Mouse (Mus musculus): ENCODE results near the gene Gm7879. TPM values are rescaled to one million over a fixed set of nuclear protein-coding genes. Genes with fewer than 3 reads are reported as not detected.
"Not testable (repeated sequence)": the region's sequence is repeated elsewhere in the genome, so short reads cannot be mapped to it uniquely, and the experiment has no call there.

The Gm7879 gene
- 1.1 TPM in 1 of 2 replicates, not detected in the other for polyA plus RNA-seq (2016; fragmentation: Nextera tagmentation; extraction: Ambion mirVana)

DNA sequence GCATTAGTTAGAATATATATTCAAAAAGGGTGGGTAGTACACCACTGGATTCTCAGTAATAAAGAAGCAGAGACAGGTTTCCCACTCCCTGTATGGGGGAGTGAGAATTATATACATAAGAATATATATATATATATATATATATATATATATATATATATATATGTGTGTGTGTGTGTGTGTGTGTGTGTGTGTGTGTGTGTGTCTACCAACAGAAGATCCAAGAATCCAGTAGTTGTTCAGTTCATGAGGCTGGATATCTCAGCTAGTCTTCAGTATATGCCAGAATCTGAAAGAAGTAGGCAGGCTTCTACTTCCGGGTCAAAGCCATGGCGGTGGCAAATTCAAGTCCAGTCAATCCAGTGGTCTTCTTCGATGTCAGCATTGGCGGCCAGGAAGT is at the start of gene Gm7879:
TSS of gene Gm7879 (plus strand) at position 301 of the 400 bp plus-strand sequence.
- WGBS: 93% methylated on average over 4 of the region's 4 CpGs
- not testable (repeated sequence) for H3K4me3 ChIP-seq; DNase-seq (ENCODE audit: low spot score); H3K9me3 ChIP-seq; H3K4me1 ChIP-seq; H3K36me3 ChIP-seq (replicated peaks); H3K27me3 ChIP-seq (replicated peaks; ENCODE audit: low read depth, poor library complexity, severe bottlenecking); H3K27ac ChIP-seq (replicated peaks)

DNA sequence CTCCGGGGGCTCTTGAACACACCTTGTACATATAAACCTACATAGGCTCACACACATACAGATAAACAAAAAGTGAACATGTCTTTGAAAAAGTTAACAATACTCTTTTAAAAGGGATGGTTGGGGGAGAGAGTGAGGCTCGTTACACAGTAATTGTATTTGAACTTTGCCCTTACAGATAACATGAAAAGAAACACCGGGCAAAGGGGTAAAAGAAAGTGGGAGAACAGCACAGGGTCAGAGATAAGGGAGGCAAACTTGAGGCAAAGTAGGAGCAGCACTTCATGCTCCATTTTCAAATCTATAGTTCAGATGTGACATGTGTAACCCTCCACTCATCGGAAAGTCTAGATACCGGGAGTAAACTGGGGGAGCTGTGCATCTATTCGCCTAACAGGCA is 49.3 kb upstream of the Gm7879 start:
- peaks cover 3% of the 10 kb centered on the region for H3K4me1 ChIP-seq
- H3K27ac ChIP-seq (replicated peaks): no peak overlapping the region
- peaks cover 11% of the 10 kb centered on the region for H3K27me3 ChIP-seq (replicated peaks; ENCODE audit: low read depth, poor library complexity, severe bottlenecking)
- H3K36me3 ChIP-seq (replicated peaks): no peaks in the 10 kb centered on the region
- WGBS: 79% methylated on average over 6 of the region's 6 CpGs
- no peaks in the 10 kb centered on the region for H3K9me3 ChIP-seq
- DNase-seq (ENCODE audit: low spot score): no peak
- no peak overlapping the region for H3K4me3 ChIP-seq

DNA sequence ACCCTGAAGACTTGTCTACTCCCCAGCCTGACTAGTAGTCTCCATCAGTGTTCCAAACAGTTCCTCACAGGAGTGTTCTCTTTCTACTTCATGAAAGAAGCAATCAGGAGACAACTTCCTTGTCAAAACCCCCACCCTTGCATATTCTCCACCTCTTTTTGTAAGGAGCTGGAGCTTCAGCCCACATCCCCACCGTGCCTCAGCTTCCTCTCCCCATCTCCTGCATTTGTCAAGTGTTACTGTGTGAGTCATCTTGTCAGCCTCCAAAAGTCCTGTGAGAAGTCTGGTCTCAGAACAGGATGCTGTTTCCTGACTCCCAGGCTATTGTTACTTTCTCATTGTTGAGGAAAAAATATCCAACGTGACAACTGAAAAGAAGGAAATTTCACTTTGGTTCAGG is 47.6 kb upstream of the Gm7879 start:
- WGBS: 83% methylated on average over 2 of the region's 2 CpGs
- Histone ChIP-seq H3K27ac (replicated peaks) (no peak overlapping the region), H3K4me1 (peaks cover 14% of the 10 kb centered on the region), H3K4me3 (no peak overlapping the region), H3K27me3 (replicated peaks; ENCODE audit: low read depth, poor library complexity, severe bottlenecking) (peaks cover 11% of the 10 kb centered on the region), H3K9me3 (no peaks in the 10 kb centered on the region), H3K36me3 (replicated peaks) (no peaks in the 10 kb centered on the region)
- no peak for DNase-seq (ENCODE audit: low spot score)

DNA sequence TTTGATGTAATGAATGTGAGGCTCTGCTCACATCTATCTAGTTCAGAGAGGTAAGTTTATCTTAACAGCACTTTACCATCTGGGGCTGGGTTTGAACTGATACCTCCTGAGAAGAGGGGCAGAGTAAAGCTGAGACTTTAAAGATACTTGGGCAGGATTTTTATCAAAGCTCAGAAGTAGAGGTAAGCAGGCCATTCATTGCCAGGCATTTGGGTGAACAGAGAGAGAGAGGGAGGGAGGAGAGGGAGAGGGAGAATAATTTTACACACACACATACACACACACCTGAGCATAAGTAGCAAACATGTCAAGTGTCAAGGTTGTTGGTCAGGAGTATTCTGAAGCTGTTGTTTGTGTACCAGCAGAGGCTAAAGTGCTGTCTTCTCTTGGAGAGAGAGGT is 44.7 kb upstream of the Gm7879 start, which contains the start of gene Cd38:
TSS of gene Cd38 (plus strand) at position 301 of the 400 bp plus-strand sequence.
- DNase-seq (ENCODE audit: low spot score): no peak
- Histone ChIP-seq H3K27me3 (replicated peaks; ENCODE audit: low read depth, poor library complexity, severe bottlenecking) (peaks cover 11% of the 10 kb centered on the region), H3K27ac (replicated peaks) (peak within 1 kb of the TSS; percentile 79), H3K9me3 (no peaks in the 10 kb centered on the region), H3K4me3 (peak within 1 kb of the TSS; percentile 59), H3K36me3 (replicated peaks) (no peaks in the 10 kb centered on the region), H3K4me1 (peaks cover 14% of the 10 kb centered on the region)

DNA sequence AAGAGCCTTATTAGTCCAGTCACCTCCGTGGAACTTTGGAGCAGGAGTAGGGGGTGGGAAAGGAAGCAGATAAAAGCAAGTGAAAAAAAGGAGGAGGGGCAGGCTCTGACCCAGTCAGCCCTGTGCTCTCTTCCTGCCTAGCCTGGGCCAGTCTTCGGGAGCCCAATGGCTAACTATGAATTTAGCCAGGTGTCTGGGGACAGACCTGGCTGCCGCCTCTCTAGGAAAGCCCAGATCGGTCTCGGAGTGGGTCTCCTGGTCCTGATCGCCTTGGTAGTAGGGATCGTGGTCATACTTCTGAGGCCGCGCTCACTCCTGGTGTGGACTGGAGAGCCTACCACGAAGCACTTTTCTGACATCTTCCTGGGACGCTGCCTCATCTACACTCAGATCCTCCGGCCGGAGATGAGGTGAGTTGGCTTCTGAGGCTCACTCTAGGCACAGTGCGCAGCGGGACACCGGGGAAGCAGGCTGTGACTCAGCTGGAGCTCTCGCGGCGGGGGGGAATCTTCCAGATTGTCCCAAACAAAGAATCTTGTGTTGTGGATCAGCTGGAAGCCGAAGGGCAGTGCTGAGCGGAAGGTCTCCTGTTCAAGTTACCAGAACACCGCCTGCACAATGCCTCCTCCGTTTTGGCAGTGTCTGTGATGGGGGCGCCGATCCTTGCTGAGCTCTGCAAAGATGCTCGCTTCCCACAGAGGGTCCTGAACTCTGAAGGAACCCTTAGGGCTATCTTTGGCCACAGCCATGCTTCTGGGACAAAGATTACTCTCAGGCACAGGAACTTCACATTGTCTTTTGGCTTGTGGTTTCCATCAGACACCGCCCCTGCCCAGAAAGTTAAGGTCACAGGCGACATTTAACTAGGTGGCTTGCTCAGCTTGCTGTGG is 44.0 kb upstream of the Gm7879 start:
- H3K4me3 ChIP-seq: peak overlapping the region; percentile 59
- H3K9me3 ChIP-seq: no peaks in the 10 kb centered on the region
- H3K27me3 ChIP-seq (replicated peaks; ENCODE audit: low read depth, poor library complexity, severe bottlenecking): peaks cover 11% of the 10 kb centered on the region
- 2% methylated on average over 28 of the region's 28 CpGs for WGBS
- DNase-seq (ENCODE audit: low spot score): peak; percentile 63
- peaks cover 14% of the 10 kb centered on the region for H3K4me1 ChIP-seq
- H3K27ac ChIP-seq (replicated peaks): peak overlapping the region; percentile 79
- no peaks in the 10 kb centered on the region for H3K36me3 ChIP-seq (replicated peaks)

DNA sequence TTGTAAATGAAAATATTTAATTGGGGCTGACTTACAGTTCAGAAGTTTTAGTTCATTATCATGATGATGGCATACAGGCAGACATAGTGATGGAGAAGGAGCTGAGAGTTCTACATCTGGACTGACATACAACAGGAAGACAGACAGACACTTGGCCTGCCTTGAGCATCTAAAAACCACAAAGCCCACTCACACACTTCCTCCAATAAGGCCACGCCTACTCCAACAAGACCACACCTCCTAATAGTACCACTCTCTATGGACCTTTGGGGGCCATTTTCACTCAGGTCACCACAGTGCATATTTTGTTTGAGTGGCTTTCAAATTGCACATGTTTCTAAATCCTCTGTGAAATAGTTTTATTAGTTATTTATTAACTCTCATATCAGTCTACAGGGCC is 41.1 kb upstream of the Gm7879 start:
- Histone ChIP-seq H3K27ac (replicated peaks) (no peak overlapping the region), H3K9me3 (no peaks in the 10 kb centered on the region), H3K36me3 (replicated peaks) (no peaks in the 10 kb centered on the region), H3K4me3 (no peak overlapping the region), H3K27me3 (replicated peaks; ENCODE audit: low read depth, poor library complexity, severe bottlenecking) (peaks cover 11% of the 10 kb centered on the region), H3K4me1 (peaks cover 14% of the 10 kb centered on the region)
- WGBS: 80% methylated on average over 1 of the region's 1 CpGs
- DNase-seq (ENCODE audit: low spot score): no peak

DNA sequence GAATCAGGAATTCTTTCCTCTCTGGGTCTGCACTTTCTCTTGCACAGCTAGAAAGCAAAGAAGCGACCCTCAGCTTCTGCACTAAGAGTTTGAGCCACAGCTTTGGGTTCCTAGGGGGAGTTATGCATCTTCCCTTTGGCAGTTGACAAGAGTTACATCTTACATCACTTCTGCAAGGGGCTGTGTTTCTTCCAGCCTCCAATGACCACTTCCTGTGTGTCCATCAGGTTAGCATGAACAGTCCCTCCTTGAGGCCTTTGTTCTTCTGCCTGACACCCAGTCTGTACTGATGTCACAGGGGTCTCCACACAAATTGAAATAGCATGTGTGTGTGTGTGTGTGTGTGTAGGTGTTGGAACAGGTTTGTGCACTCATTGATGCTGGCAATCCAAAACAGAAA is 40.3 kb upstream of the Gm7879 start:
- no peak for DNase-seq (ENCODE audit: low spot score)
- peaks cover 10% of the 10 kb centered on the region for H3K27me3 ChIP-seq (replicated peaks; ENCODE audit: low read depth, poor library complexity, severe bottlenecking)

DNA sequence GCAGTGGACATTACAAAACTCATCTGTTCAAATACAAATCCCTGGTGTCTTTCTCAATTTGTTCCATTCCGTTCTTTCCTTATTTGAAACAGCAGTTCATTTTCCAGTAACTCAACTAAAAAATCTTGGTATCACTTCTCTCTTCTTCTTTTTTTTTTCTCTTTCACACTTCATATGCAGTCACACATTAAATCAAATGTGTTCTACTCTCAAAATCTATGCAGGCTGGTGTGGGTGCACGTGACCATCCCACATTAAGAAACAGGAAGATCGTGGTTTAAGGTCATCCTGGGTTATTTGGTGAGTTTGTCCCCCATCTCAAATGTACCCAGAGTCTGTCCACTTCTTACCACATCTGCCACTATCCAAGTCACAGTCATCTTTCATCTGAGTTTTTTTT is 30.9 kb upstream of the Gm7879 start:
- Histone ChIP-seq H3K4me1 (peaks cover 14% of the 10 kb centered on the region), H3K9me3 (no peaks in the 10 kb centered on the region), H3K4me3 (no peak overlapping the region), H3K36me3 (replicated peaks) (no peaks in the 10 kb centered on the region), H3K27me3 (replicated peaks; ENCODE audit: low read depth, poor library complexity, severe bottlenecking) (no peaks in the 10 kb centered on the region), H3K27ac (replicated peaks) (no peak overlapping the region)
- DNase-seq (ENCODE audit: low spot score): no peak
- WGBS: 86% methylated on average over 3 of the region's 3 CpGs

More for the DNA sequence above, 40.3 kb upstream of the Gm7879 start:
- Histone ChIP-seq H3K9me3 (no peaks in the 10 kb centered on the region), H3K4me1 (peaks cover 14% of the 10 kb centered on the region), H3K36me3 (replicated peaks) (no peaks in the 10 kb centered on the region), H3K4me3 (no peak overlapping the region), H3K27ac (replicated peaks) (no peak overlapping the region)
- WGBS: 74% methylated on average over 1 of the region's 1 CpGs

DNA sequence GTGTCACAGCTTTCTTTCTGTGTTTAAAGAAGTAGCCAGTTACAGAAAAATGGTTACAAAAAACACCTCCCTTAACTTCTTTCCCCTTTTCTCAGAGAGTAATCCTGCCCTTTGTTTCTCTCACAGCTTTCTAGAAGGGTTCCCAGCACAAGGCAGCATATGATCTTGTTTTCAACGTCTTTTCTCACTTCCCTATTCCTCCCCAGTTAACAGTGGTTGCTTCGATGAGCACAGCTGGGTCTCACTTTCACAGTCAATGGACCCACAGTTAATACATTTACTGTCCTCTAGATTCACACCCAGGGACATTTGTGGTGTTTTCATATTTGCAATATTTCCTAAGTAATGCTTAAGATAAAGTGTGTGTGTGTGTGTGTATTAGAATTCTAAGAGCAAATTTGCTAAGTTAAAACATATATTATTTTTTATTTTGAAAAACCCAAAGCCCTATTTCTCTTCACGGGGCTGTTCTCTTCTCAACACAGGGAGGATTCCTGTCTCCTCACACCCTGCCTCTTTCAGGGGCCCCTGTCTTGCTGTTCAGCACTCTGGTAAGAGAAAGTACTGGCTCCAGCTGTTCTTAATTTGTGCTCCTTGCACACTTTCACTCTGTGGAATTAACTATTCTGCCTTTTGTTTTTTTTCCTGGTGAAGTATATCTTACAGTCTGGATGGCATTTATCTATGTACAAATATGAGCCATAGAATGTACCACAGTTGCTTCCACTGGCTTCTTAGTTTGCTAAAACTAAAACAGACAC is 27.7 kb upstream of the Gm7879 start:
- 21% methylated on average over 3 of the region's 3 CpGs for WGBS
- H3K27ac ChIP-seq (replicated peaks): peak overlapping the region; percentile 63
- H3K4me3 ChIP-seq: no peak overlapping the region
- no peaks in the 10 kb centered on the region for H3K36me3 ChIP-seq (replicated peaks)
- peaks cover 14% of the 10 kb centered on the region for H3K4me1 ChIP-seq
- DNase-seq (ENCODE audit: low spot score): no peak
- no peaks in the 10 kb centered on the region for H3K27me3 ChIP-seq (replicated peaks; ENCODE audit: low read depth, poor library complexity, severe bottlenecking)
- H3K9me3 ChIP-seq: no peaks in the 10 kb centered on the region

DNA sequence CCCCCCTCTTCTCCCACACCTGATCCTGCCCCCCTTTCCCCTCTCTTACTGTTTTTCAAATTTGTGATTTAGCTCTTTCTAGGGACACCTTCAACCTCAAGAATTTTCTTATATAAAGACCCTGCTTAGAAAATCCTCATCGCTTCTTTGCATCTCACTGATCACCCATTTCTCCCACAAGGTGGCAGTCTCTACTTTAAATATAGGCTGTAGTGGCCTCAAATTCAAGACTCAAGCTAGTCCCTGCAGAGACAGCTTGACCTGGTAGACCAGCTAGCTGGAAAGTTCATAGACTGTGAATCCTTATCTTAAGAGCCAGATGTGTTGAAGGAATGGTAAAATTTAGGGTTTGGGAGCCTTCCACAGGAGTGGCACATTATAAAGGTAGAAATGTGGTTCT is 20.6 kb upstream of the Gm7879 start:
- H3K27me3 ChIP-seq (replicated peaks; ENCODE audit: low read depth, poor library complexity, severe bottlenecking): peaks cover 4% of the 10 kb centered on the region; the same call in 1 of the 2 replicates
- peaks cover 18% of the 10 kb centered on the region for H3K4me1 ChIP-seq
- no peak overlapping the region for H3K27ac ChIP-seq (replicated peaks)
- peak; percentile 35 for DNase-seq (ENCODE audit: low spot score)
- H3K36me3 ChIP-seq (replicated peaks): no peaks in the 10 kb centered on the region
- no peaks in the 10 kb centered on the region for H3K9me3 ChIP-seq
- H3K4me3 ChIP-seq: no peak overlapping the region
- 29% methylated on average over 1 of the region's 1 CpGs for WGBS

DNA sequence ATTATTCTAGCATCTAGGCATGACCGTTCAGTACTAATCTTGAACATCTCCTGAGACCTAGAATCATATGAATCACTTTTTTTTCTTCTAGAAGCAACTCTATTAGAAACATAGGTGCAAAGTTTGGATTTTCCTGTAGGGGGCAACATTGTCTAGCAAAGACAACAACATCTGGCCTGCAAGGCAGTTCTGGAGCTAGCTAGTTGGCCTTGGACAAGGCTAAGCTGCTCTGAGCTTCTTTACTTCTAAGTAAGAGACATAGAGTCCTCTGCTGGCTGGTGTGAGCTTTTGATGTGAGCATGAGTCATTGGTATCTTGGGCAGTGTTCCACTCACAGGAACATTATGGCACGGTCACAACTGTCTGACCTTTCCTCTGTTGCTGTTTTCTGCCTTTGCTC is 18.8 kb upstream of the Gm7879 start:
- Histone ChIP-seq H3K4me1 (peaks cover 24% of the 10 kb centered on the region), H3K27ac (replicated peaks) (0 out of 2 replicates have a peak overlapping the region, but pooled peaks have one; percentile 24), H3K36me3 (replicated peaks) (no peaks in the 10 kb centered on the region), H3K27me3 (replicated peaks; ENCODE audit: low read depth, poor library complexity, severe bottlenecking) (peaks cover 4% of the 10 kb centered on the region; the same call in 1 of the 2 replicates), H3K9me3 (no peaks in the 10 kb centered on the region), H3K4me3 (no peak overlapping the region)
- 73% methylated on average over 2 of the region's 2 CpGs for WGBS
- DNase-seq (ENCODE audit: low spot score): peak; percentile 29

DNA sequence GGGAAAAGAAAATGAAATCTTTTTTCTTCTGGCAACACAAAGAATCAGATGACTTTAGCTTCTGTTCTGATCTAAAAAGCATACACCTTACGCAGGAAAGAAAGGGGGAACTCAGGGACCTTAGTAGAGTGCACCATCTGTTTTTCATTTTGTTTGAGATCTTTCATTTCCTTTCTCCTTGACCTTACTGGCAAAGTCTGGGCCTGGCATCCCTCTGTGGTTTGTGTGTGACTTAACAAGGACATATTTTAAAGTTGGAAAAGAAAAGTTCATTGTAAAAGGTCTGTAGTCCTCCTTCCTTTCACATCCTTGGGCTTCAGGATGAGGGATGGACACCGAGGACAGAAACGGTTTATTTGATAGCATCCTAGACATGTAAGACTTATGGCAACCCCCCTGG is 17.0 kb upstream of the Gm7879 start:
- peak; percentile 58 for DNase-seq (ENCODE audit: low spot score)
- Histone ChIP-seq H3K36me3 (replicated peaks) (no peaks in the 10 kb centered on the region), H3K9me3 (no peaks in the 10 kb centered on the region), H3K4me1 (peaks cover 24% of the 10 kb centered on the region), H3K27me3 (replicated peaks; ENCODE audit: low read depth, poor library complexity, severe bottlenecking) (peaks cover 2% of the 10 kb centered on the region; the same call in 1 of the 2 replicates), H3K27ac (replicated peaks) (peak overlapping the region; percentile 80), H3K4me3 (no peak overlapping the region)
- 35% methylated on average over 3 of the region's 3 CpGs for WGBS
